Mouse (Mus musculus) ES-E14 (cell line): Measurements from ENCODE around the gene Vgf.

Experiments used
- CHD2 ChIP-seq: IDR thresholded peaks from 2 replicates; pipeline ENCODE4 v1.6.1; 2014; ENCODE audit warnings: mild to moderate bottlenecking, low read depth, low read length, inconsistent platforms
- HCFC1 ChIP-seq: IDR thresholded peaks from 2 replicates; pipeline ENCODE4 v1.6.1; 2012; ENCODE audit warnings: low read length, inconsistent platforms, borderline replicate concordance; ENCODE audit not compliant: insufficient read depth
- MAFK ChIP-seq: IDR thresholded peaks from 2 replicates; pipeline ENCODE4 v1.6.1; 2014; ENCODE audit warnings: mild to moderate bottlenecking, low read depth, low read length, inconsistent platforms; ENCODE audit not compliant: insufficient read depth
- ZNF384 ChIP-seq: IDR thresholded peaks from 2 replicates; pipeline ENCODE4 v1.6.1; 2012; ENCODE audit warnings: low read depth, low read length, inconsistent platforms

- TF ChIP-seq CHD2 (no peak), HCFC1 (no peak), MAFK (no peak), ZNF384 (no peak)
Measured at GRCm38 (mm10) chr5:137026092-137026491, at the start of gene Vgf.
